Mouse (Mus musculus): Measurements from ENCODE around the gene Prr29. TPM values are rescaled to one million over a fixed set of nuclear protein-coding genes. Genes with fewer than 3 reads are reported as not detected.

Gene Prr29
- polyA plus RNA-seq, 1 experiment from 2014 or later, result not detected

DNA sequence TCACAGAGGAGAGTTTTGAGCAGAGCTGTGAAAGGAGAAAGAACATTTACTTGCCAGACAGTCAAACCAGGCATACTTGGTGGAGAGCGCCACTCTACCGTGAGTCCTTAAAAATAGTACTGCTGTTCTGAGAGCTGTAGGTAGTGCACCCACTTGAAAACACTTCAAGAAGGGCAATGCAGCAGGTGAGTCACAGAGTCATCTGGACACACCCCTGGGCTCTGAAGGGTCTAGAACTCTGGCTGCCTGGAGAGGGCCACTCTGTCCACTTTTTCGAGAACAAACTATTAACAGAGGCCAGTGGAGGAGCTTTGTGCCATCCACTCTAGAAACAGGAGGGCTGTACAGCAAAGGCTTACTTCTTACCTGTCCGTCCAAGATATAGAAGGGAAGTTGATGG lies 61.2 kb downstream of the Prr29 start:
- Histone ChIP-seq H3K27ac (ENCODE audit: low read length) (no peak overlapping the region), H3K9ac (ENCODE audit: low read depth, low read length) (no peak overlapping the region), H3K27me3 (ENCODE audit: control insufficient read depth, insufficient read depth, low read depth, low read length) (no peaks in the 10 kb centered on the region), H3K36me3 (ENCODE audit: control insufficient read depth, insufficient read depth, low read length) (0 out of 2 replicates have a peak, but pooled peaks cover 2% of the 10 kb centered on the region), H3K4me1 (ENCODE audit: control insufficient read depth, insufficient read depth, low read length) (no peaks in the 10 kb centered on the region), H3K4me3 (ENCODE audit: low read depth, low read length) (no peak overlapping the region), H3K9me3 (replicated peaks; ENCODE audit: control insufficient read depth, low read length, poor library complexity, severe bottlenecking) (no peaks in the 10 kb centered on the region), H3K4me2 (ENCODE audit: low read length) (no peak overlapping the region)
- 97% methylated on average over 4 of the region's 4 CpGs for WGBS
- no peak for ATAC-seq

Other genes starting within 250 kb of the Prr29 start
- gene Gm10840, start 204.6 kb upstream of the Prr29 start, polyA plus RNA-seq (2015; fragmentation: Nextera tagmentation; extraction: Ambion mirVana), result not detected in 2 replicates
- 143 and 158 TPM in 2 replicates for gene Limd2, start 204.6 kb upstream of the Prr29 start, polyA plus RNA-seq (2015; fragmentation: Nextera tagmentation; extraction: Ambion mirVana)
- gene Strada, start 163.3 kb upstream of the Prr29 start, polyA plus RNA-seq (2015; fragmentation: Nextera tagmentation; extraction: Ambion mirVana), result 25.1 and 28.2 TPM in 2 replicates
- gene Ccdc47, start 149.1 kb upstream of the Prr29 start, polyA plus RNA-seq (2015; fragmentation: Nextera tagmentation; extraction: Ambion mirVana), result 115 and 131 TPM in 2 replicates
- gene Ddx42, start 148.5 kb upstream of the Prr29 start, polyA plus RNA-seq (2015; fragmentation: Nextera tagmentation; extraction: Ambion mirVana), result 92.1 and 95.0 TPM in 2 replicates
- 34.0 and 38.0 TPM in 2 replicates for gene Ftsj3, start 109.4 kb upstream of the Prr29 start, polyA plus RNA-seq (2015; fragmentation: Nextera tagmentation; extraction: Ambion mirVana)
- 278 and 285 TPM in 2 replicates for gene Psmc5, start 109.3 kb upstream of the Prr29 start, polyA plus RNA-seq (2015; fragmentation: Nextera tagmentation; extraction: Ambion mirVana)
- gene Smarcd2, start 92.5 kb upstream of the Prr29 start, polyA plus RNA-seq (2015; fragmentation: Nextera tagmentation; extraction: Ambion mirVana), result 7.1 and 7.8 TPM in 2 replicates
- gene Tcam1, start 88.8 kb upstream of the Prr29 start, polyA plus RNA-seq (2015; fragmentation: Nextera tagmentation; extraction: Ambion mirVana), result 0.05 and 0.21 TPM in 2 replicates
- 1.2 TPM in 1 of 2 replicates, not detected in the other for gene Gh, start 63.6 kb upstream of the Prr29 start, polyA plus RNA-seq (2015; fragmentation: Nextera tagmentation; extraction: Ambion mirVana)
- 0.76 and 0.92 TPM in 2 replicates for gene Cd79b, start 50.7 kb upstream of the Prr29 start, polyA plus RNA-seq (2015; fragmentation: Nextera tagmentation; extraction: Ambion mirVana)
- not detected in 2 replicates for gene Scn4a, start 12.2 kb upstream of the Prr29 start, polyA plus RNA-seq (2015; fragmentation: Nextera tagmentation; extraction: Ambion mirVana)
- gene Icam2, start 22.6 kb downstream of the Prr29 start, polyA plus RNA-seq (2015; fragmentation: Nextera tagmentation; extraction: Ambion mirVana), result 10.4 and 12.3 TPM in 2 replicates
- 4.8 and 5.9 TPM in 2 replicates for gene Ern1, start 122.4 kb downstream of the Prr29 start, polyA plus RNA-seq (2015; fragmentation: Nextera tagmentation; extraction: Ambion mirVana)
- 35.9 and 37.5 TPM in 2 replicates for gene Tex2, start 248.0 kb downstream of the Prr29 start, polyA plus RNA-seq (2015; fragmentation: Nextera tagmentation; extraction: Ambion mirVana)

All from midbrain, embryonic 16.5 days (tissue).